Comparison of ENCODE assay signal across 8 mouse cellular contexts in the genomic region with DNA sequence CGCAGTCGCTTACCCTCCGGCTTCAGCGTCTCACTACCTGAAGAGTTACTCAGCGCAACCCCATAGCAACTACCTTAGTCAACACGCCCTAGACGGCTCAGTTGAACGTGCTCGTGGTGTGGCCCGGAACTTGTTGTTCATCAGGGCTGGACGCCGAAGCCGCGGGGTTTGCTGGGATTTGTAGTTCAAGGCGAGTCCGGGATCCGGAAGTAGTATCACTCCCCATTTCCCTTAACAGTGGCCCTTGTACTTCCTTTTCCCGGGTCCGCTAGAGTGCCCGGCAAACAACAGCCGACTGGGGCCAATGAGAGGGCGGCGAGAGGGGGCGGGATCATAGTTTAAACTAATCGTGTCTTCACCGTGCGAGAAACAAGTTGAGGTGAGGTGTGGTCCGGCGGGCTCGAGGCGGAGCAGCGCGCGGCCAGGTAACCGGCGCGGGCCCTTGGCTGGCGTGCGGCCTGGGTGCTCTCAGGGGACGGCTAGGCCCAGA. TPM values are rescaled to one million over a fixed set of nuclear protein-coding genes. Genes with fewer than 3 reads are reported as not detected.
DNase-seq lines count a peak whose midpoint lies in the region; ATAC-seq lines count a peak whose summit lies in the region.

Lrrc51 (minus strand) TSS at position 145 of the 490 bp plus-strand sequence.
Numa1 (plus strand) TSS at position 361 of the 490 bp plus-strand sequence.

- H3K4me2 ChIP-seq in intestine, embryonic 14.5 days (ENCODE audit: low read length), result peak within 1 kb of the TSS; percentile 79

- DNase-seq in adrenal gland, adult 18-20 months (ENCODE audit: low spot score in 2 of 2), result peak; percentile 87 to 89
- DNase-seq in embryo, embryonic 11 days, result peak; percentile 97
- DNase-seq in gastrocnemius, postnatal 25 days, result peak; percentile 95
- DNase-seq in intestine, embryonic 14.5 days (ENCODE audit: low spot score), result peak; percentile 96
- DNase-seq in left cerebral cortex, postnatal 14 days (ENCODE audit: low spot score in 2 of 2), result peak; percentile 96 to 97
- peak; percentile 96 for DNase-seq in mesoderm, embryonic 11.5 days (ENCODE audit: low read depth, low spot score)
- DNase-seq in right cerebral cortex, postnatal 36 days (ENCODE audit: low spot score in 2 of 2), result peak; percentile 97 to 98
- peak; percentile 99 for DNase-seq in yolk sac, embryonic 10.5 days (ENCODE audit: low spot score)

- H3K9me3 ChIP-seq in intestine, embryonic 14.5 days (ENCODE audit: control insufficient read depth, low read length), result no peaks in the 10 kb centered on the region

- H3K27ac ChIP-seq in intestine, embryonic 14.5 days (ENCODE audit: low read depth), result peak within 1 kb of the TSS; percentile 82

- peaks cover 7% of the 10 kb centered on the region; the same call in 1 of the 2 replicates for H3K4me1 ChIP-seq in intestine, embryonic 14.5 days (replicated peaks; ENCODE audit: control insufficient read depth, insufficient read depth, low read length)

- H3K4me3 ChIP-seq in intestine, embryonic 14.5 days (ENCODE audit: low read depth, low read length), result peak within 1 kb of the TSS; percentile 88

- H3K9ac ChIP-seq in intestine, embryonic 14.5 days (ENCODE audit: low read length), result peak within 1 kb of the TSS; percentile 70

- intact Hi-C loops in left cerebral cortex, postnatal 14 days (cut with DNase I), result no loop called here

- ATAC-seq in intestine, embryonic 14.5 days (replicated peaks; ENCODE audit: low FRiP score, low TSS enrichment, low read depth), result peak; percentile 96

- H3K36me3 ChIP-seq in intestine, embryonic 14.5 days (ENCODE audit: control insufficient read depth, insufficient read depth, low read length), result no peaks in the 10 kb centered on the region

- H3K27me3 ChIP-seq in intestine, embryonic 14.5 days (replicated peaks; ENCODE audit: control insufficient read depth, insufficient read depth, low read length), result no peaks in the 10 kb centered on the region

- WGBS in intestine, embryonic 14.5 days, result under 1% methylated on average over 40 of the region's 40 CpGs

RNA-seq across cellular contexts. Expression of gene Lrrc51, which starts in this region (rescaled TPM):
- total RNA-seq in adrenal gland, adult 18-20 months (2021), result 10 to 100 TPM; 12.2 to 13.9 TPM
- total RNA-seq in gastrocnemius, postnatal 25 days (2021), result 1 to 10 TPM; 3.0 to 4.2 TPM
- 6.8 and 10.1 TPM in 2 replicates for polyA plus RNA-seq in intestine, embryonic 14.5 days (2014; fragmentation: Nextera tagmentation; extraction: Ambion mirVana)
- 1 to 10 TPM; 3.9 to 4.5 TPM for total RNA-seq in left cerebral cortex, postnatal 14 days (2021)

RNA-seq across cellular contexts. Expression of gene Numa1, which starts in this region (rescaled TPM):
- total RNA-seq in adrenal gland, adult 18-20 months (2021), result 100 to 1,000 TPM; 141 to 160 TPM
- total RNA-seq in gastrocnemius, postnatal 25 days (2021), result 10 to 100 TPM; 43.8 to 46.7 TPM
- polyA plus RNA-seq in intestine, embryonic 14.5 days (2014; fragmentation: Nextera tagmentation; extraction: Ambion mirVana), result 99.6 and 101 TPM in 2 replicates
- total RNA-seq in left cerebral cortex, postnatal 14 days (2021), result 10 to 100 TPM; 58.5 to 60.8 TPM

Comparison
In these comparisons a context has a peak if more than half of its experiments do, and no peak if none do; other contexts are left out.
1. Peak in every context shown above with its lines: DNase-seq, ATAC-seq, H3K4me3 ChIP-seq and H3K27ac ChIP-seq.